Mouse (Mus musculus): ENCODE data around the gene Trf. TPM values are rescaled to one million over a fixed set of nuclear protein-coding genes. Genes with fewer than 3 reads are reported as not detected.

The Trf gene
- polyA plus RNA-seq, 1 experiment from 2014 or later: 30.0 TPM

DNA sequence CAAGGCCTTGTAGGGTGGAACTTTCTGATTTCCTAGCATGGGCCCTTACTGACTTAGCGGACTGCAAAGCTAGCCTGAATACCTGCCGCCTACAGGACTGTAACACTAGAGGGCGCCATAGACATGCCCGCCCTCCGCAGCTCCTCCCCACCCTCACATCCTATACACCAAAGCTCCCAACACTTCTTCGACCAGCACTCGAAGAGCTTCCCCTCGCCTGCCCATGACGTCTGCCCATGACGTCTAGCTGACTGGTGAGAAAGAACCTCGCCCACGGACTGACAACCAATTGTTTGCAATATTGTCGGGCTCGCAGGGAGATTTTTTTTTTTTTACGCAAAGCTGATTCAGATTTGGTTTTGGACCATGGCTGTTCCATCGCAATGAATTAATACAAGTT, 22.4 kb downstream of the Trf start:
- H3K9ac ChIP-seq (ENCODE audit: low read length): no peak overlapping the region
- WGBS: 10% methylated on average over 16 of the region's 16 CpGs
- peak overlapping the region; percentile 10; the same call in 1 of the 2 replicates for H3K4me3 ChIP-seq (ENCODE audit: low read depth, low read length)

DNA sequence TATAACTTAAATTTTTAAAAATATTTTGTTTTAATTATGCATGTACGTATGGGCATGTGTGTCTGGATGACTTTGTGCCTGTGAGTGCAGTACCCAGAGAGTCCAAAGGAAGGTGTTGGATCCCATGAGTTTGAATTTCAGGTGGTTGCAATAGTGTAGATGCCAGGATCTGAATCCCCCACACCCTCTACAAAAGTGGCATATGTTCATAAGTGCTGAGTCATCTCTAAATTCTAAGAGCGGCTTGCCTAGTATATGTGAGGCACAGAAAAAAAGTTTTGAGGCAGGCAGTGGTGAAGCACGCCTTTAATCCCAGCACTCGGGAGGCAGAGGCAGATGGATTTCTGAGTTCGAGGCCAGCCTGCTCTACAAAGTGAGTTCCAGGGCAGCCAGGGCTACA, 24.5 kb downstream of the Trf start:
- Histone ChIP-seq H3K27me3 (replicated peaks; ENCODE audit: control insufficient read depth, insufficient read depth, low read length) (no peaks in the 10 kb centered on the region), H3K9me3 (replicated peaks; ENCODE audit: control insufficient read depth, low read length) (no peaks in the 10 kb centered on the region), H3K4me2 (ENCODE audit: low read length) (no peak overlapping the region), H3K9ac (ENCODE audit: low read length) (no peak overlapping the region), H3K4me1 (ENCODE audit: control insufficient read depth, insufficient read depth, low read length) (peaks cover 3% of the 10 kb centered on the region; the same call in 1 of the 2 replicates), H3K36me3 (ENCODE audit: control insufficient read depth, insufficient read depth, low read length) (no peaks in the 10 kb centered on the region), H3K4me3 (ENCODE audit: low read depth, low read length) (no peak overlapping the region), H3K27ac (ENCODE audit: low read depth, low read length) (no peak overlapping the region)
- no peak for ATAC-seq
- 93% methylated on average over 5 of the region's 5 CpGs for WGBS
- no peak for DNase-seq (ENCODE audit: low spot score)

More for the DNA sequence above, 22.4 kb downstream of the Trf start:
- H3K27me3 ChIP-seq (replicated peaks; ENCODE audit: control insufficient read depth, insufficient read depth, low read length): no peaks in the 10 kb centered on the region
- ATAC-seq (peak; percentile 91), DNase-seq (ENCODE audit: low spot score) (peak; percentile 82)
- H3K27ac ChIP-seq (ENCODE audit: low read depth, low read length): no peak overlapping the region
- H3K4me1 ChIP-seq (ENCODE audit: control insufficient read depth, insufficient read depth, low read length): no peaks in the 10 kb centered on the region
- H3K4me2 ChIP-seq (ENCODE audit: low read length): peak overlapping the region; percentile 45
- H3K36me3 ChIP-seq (ENCODE audit: control insufficient read depth, insufficient read depth, low read length): no peaks in the 10 kb centered on the region
- no peaks in the 10 kb centered on the region for H3K9me3 ChIP-seq (replicated peaks; ENCODE audit: control insufficient read depth, low read length)

DNA sequence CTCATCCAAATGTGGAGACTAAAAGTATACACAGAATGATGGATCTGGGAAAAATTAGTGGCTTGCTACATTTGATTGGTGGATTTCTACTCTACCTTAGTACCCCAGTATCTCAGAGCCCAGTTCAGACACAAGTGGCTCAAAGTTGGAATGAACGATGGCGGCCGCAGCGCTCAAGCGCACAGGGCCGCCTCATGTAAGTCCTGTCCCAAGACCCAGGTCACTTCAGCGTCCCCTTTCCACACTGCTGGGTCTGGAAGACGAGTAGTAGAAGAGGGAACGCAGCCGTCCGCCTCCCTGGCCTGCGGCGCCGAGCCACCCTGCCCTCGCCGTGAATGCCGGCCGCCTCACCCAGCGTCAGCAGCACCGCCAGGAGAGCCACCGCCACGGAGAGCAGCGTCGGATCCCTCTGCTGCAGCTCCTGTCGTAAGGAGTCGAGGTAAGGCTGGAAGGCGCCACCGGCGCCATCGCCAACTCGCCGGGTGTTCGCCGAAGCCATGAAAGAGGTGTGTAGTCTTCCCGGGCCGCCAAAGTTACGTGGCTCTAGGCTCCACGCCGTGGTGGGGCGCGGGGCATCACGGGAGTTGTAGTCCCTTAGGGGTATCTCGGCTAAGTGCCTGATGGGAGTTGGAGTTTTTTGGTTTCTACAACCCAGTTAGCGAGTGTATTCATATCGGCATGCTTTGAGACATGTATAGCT, 28.5 kb downstream of the Trf start, which contains the start of gene Srprb:
Gene Srprb (minus strand): TSS at position 577 of the 700 bp plus-strand sequence.
- H3K4me1 ChIP-seq (ENCODE audit: control insufficient read depth, insufficient read depth, low read length): peaks cover 3% of the 10 kb centered on the region; the same call in 1 of the 2 replicates
- WGBS: 1% methylated on average over 45 of the region's 45 CpGs
- peak within 1 kb of the TSS; percentile 85 for H3K4me3 ChIP-seq (ENCODE audit: low read depth, low read length)
- H3K27ac ChIP-seq (ENCODE audit: low read depth, low read length): peak within 1 kb of the TSS; percentile 71; the same call in 1 of the 2 replicates
- peaks cover 20% of the 10 kb centered on the region for H3K36me3 ChIP-seq (ENCODE audit: control insufficient read depth, insufficient read depth, low read length)
- H3K9me3 ChIP-seq (replicated peaks; ENCODE audit: control insufficient read depth, low read length): no peaks in the 10 kb centered on the region
- ATAC-seq (peak; percentile 99), DNase-seq (ENCODE audit: low spot score) (peak; percentile 97)
- H3K27me3 ChIP-seq (replicated peaks; ENCODE audit: control insufficient read depth, insufficient read depth, low read length): no peaks in the 10 kb centered on the region
- H3K4me2 ChIP-seq (ENCODE audit: low read length): peak within 1 kb of the TSS; percentile 74
- peak within 1 kb of the TSS; percentile 85 for H3K9ac ChIP-seq (ENCODE audit: low read length)

DNA sequence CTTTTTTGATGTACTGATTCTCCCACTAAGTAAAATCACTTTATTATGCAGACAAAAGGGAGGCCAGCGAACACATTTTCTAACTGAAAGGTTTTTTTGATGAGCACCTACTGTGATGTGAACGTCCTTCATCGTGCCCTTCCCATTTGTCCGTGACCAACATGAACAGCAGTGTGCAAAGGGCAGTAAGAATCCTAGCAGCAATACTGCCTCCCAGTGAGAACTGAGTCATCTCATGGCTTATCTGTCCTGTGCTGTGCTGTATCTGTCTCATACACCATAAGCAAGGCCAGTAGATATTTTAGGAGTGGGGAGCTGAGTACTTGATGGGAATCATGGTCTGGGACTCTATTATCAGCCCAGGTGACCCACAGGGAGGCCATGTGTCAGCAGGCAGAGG, 41.8 kb downstream of the Trf start:
- H3K4me1 ChIP-seq (ENCODE audit: control insufficient read depth, insufficient read depth, low read length): no peaks in the 10 kb centered on the region
- ATAC-seq (no peak), DNase-seq (ENCODE audit: low spot score) (no peak)
- H3K27me3 ChIP-seq (replicated peaks; ENCODE audit: control insufficient read depth, insufficient read depth, low read length): no peaks in the 10 kb centered on the region
- no peak overlapping the region for H3K9ac ChIP-seq (ENCODE audit: low read length)
- 93% methylated on average over 4 of the region's 4 CpGs for WGBS
- H3K9me3 ChIP-seq (replicated peaks; ENCODE audit: control insufficient read depth, low read length): no peaks in the 10 kb centered on the region
- no peak overlapping the region for H3K27ac ChIP-seq (ENCODE audit: low read depth, low read length)
- H3K36me3 ChIP-seq (ENCODE audit: control insufficient read depth, insufficient read depth, low read length): peaks cover 56% of the 10 kb centered on the region
- no peak overlapping the region for H3K4me3 ChIP-seq (ENCODE audit: low read depth, low read length)
- no peak overlapping the region for H3K4me2 ChIP-seq (ENCODE audit: low read length)

DNA sequence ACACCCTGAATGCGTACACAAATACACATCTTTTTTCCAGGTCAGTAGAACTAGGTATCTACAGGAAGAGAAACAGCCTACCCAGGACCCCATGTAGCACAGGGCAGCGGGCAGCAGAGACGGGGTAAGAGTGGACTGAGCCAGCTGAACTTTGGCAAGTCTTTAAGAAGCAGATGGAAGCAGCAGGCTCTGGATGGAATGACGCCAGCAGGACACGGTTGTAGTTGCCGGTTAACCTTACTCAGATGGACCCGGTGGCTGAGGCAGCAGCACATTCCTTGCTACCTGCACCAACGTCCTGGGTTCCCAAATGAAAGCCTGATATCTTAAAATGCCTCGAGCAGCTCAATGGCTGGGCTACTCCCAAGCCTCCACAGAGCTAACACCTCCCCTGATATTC, 43.5 kb downstream of the Trf start:
- H3K4me3 ChIP-seq (ENCODE audit: low read depth, low read length): no peak overlapping the region
- no peak overlapping the region for H3K4me2 ChIP-seq (ENCODE audit: low read length)
- no peaks in the 10 kb centered on the region for H3K9me3 ChIP-seq (replicated peaks; ENCODE audit: control insufficient read depth, low read length)
- DNase-seq (ENCODE audit: low spot score): no peak
- H3K27ac ChIP-seq (ENCODE audit: low read depth, low read length): no peak overlapping the region
- no peak overlapping the region for H3K9ac ChIP-seq (ENCODE audit: low read length)
- H3K4me1 ChIP-seq (ENCODE audit: control insufficient read depth, insufficient read depth, low read length): no peaks in the 10 kb centered on the region
- no peaks in the 10 kb centered on the region for H3K27me3 ChIP-seq (replicated peaks; ENCODE audit: control insufficient read depth, insufficient read depth, low read length)
- ATAC-seq: no peak
- H3K36me3 ChIP-seq (ENCODE audit: control insufficient read depth, insufficient read depth, low read length): peaks cover 55% of the 10 kb centered on the region
- WGBS: 71% methylated on average over 9 of the region's 9 CpGs

DNA sequence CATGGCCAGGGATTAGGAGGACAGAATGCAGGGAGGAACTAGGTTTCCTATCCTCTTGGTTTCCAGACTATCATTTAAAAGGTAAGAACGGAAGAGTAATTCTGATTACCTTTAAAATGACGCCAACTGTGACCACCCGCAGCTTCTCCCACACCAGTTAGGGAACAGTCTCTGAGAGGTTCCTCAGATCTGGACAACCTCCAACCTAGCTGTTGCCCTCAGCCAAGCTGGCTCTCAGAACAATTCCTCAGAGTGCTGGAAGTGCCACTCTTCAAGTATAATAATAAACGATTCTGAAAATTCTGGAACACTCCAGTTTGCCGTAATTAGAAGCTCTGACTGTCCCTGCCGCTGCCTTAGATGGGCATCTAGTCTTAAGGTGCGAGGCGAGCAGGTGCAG, 44.3 kb downstream of the Trf start:
- no peak overlapping the region for H3K4me2 ChIP-seq (ENCODE audit: low read length)
- no peak for DNase-seq (ENCODE audit: low spot score)
- 90% methylated on average over 8 of the region's 8 CpGs for WGBS
- H3K9me3 ChIP-seq (replicated peaks; ENCODE audit: control insufficient read depth, low read length): no peaks in the 10 kb centered on the region
- H3K36me3 ChIP-seq (ENCODE audit: control insufficient read depth, insufficient read depth, low read length): peaks cover 49% of the 10 kb centered on the region
- no peak overlapping the region for H3K9ac ChIP-seq (ENCODE audit: low read length)
- ATAC-seq: no peak
- H3K4me3 ChIP-seq (ENCODE audit: low read depth, low read length): no peak overlapping the region
- no peaks in the 10 kb centered on the region for H3K4me1 ChIP-seq (ENCODE audit: control insufficient read depth, insufficient read depth, low read length)
- H3K27ac ChIP-seq (ENCODE audit: low read depth, low read length): no peak overlapping the region
- no peaks in the 10 kb centered on the region for H3K27me3 ChIP-seq (replicated peaks; ENCODE audit: control insufficient read depth, insufficient read depth, low read length)

DNA sequence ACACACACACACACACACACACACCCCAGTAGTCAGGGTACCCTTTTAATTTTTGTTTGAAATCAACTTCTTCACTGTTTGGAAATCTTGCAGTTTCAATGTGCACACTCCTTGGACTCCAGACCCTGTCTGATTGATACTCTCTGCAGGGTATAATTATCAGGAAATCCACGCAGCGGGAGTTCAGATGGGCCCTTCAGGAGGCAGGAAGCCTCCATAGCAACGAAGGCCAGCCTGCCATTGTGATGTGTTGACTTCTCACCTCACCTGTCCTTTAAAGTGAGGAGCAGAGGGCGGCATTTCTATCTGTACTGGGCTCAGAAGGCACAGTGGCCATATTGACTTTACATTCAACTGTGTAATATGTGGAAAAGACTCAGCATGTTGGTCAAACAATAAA, 45.4 kb downstream of the Trf start:
- Histone ChIP-seq H3K27me3 (replicated peaks; ENCODE audit: control insufficient read depth, insufficient read depth, low read length) (no peaks in the 10 kb centered on the region), H3K4me2 (ENCODE audit: low read length) (no peak overlapping the region), H3K27ac (ENCODE audit: low read depth, low read length) (no peak overlapping the region), H3K36me3 (ENCODE audit: control insufficient read depth, insufficient read depth, low read length) (peaks cover 38% of the 10 kb centered on the region), H3K9me3 (replicated peaks; ENCODE audit: control insufficient read depth, low read length) (no peaks in the 10 kb centered on the region), H3K4me1 (ENCODE audit: control insufficient read depth, insufficient read depth, low read length) (peaks cover 11% of the 10 kb centered on the region), H3K4me3 (ENCODE audit: low read depth, low read length) (no peak overlapping the region), H3K9ac (ENCODE audit: low read length) (no peak overlapping the region)
- DNase-seq (ENCODE audit: low spot score) (no peak), ATAC-seq (no peak)
- 71% methylated on average over 4 of the region's 4 CpGs for WGBS

DNA sequence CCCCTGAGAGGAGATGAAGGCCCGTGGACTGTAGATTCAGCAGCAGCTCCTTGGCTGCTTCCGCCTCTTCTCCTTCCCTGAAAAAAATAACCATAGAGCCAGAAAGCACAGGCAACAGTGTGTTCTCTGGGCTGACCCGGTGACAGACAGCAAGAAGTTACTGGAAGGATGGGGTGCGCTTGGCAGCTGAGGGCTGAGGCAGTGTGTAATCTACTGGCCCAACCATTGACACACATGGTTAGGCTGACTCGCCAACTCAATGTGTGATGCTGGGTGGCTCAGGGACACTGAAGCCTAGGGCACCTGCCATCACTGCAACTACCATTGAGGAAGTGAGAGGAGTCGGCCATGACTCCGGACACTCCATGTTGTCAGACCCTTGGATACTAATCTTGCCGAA, 48.4 kb downstream of the Trf start:
- peaks cover 11% of the 10 kb centered on the region for H3K4me1 ChIP-seq (ENCODE audit: control insufficient read depth, insufficient read depth, low read length)
- H3K27me3 ChIP-seq (replicated peaks; ENCODE audit: control insufficient read depth, insufficient read depth, low read length): no peaks in the 10 kb centered on the region
- DNase-seq (ENCODE audit: low spot score) (no peak), ATAC-seq (no peak)
- peaks cover 26% of the 10 kb centered on the region for H3K36me3 ChIP-seq (ENCODE audit: control insufficient read depth, insufficient read depth, low read length)
- no peak overlapping the region for H3K9ac ChIP-seq (ENCODE audit: low read length)
- no peak overlapping the region for H3K27ac ChIP-seq (ENCODE audit: low read depth, low read length)
- H3K9me3 ChIP-seq (replicated peaks; ENCODE audit: control insufficient read depth, low read length): no peaks in the 10 kb centered on the region
- 88% methylated on average over 8 of the region's 8 CpGs for WGBS
- H3K4me3 ChIP-seq (ENCODE audit: low read depth, low read length): no peak overlapping the region
- H3K4me2 ChIP-seq (ENCODE audit: low read length): no peak overlapping the region

DNA sequence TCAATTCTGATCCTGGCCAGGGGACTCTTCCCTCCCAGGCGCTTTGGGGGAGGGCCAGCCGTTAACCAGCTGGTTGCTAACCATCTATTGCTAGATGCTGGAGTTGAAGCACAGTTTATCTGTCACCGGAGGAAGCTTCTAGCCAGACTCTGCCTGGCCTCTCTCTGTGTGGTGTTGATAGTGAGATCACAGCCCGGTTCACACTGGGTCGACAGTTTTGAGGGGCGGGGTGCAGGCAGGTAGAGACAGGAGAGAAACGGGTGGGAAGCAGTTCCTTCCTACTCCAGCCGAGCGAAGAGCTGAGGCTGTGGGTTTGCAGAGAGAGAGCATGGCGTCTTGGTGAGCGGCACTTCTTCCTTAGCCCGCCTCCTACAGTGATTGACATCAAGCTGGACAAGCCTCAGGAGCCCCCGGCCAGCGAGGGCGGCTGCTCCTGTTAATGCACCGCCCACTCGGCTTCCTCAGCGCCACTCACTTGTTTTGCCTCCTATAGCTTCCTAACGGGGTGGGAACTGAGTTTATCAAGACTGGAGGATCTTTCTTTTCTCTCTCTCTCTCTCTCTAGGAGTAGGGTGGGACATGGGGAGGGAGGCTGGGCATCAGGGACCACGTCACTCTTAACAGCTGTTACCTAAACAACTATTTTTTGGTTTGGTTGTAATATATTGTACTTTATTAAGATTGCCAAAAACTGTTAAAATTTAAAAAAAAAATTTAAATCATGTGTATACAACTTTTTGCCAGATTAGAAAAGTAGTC, 49.3 kb downstream of the Trf start:
- Histone ChIP-seq H3K4me1 (ENCODE audit: control insufficient read depth, insufficient read depth, low read length) (peaks cover 11% of the 10 kb centered on the region), H3K36me3 (ENCODE audit: control insufficient read depth, insufficient read depth, low read length) (peaks cover 24% of the 10 kb centered on the region), H3K9me3 (replicated peaks; ENCODE audit: control insufficient read depth, low read length) (no peaks in the 10 kb centered on the region), H3K4me3 (ENCODE audit: low read depth, low read length) (peak overlapping the region; percentile 26), H3K9ac (ENCODE audit: low read length) (peak overlapping the region; percentile 64), H3K4me2 (ENCODE audit: low read length) (peak overlapping the region; percentile 56), H3K27ac (ENCODE audit: low read depth, low read length) (peak overlapping the region; percentile 33; the same call in 1 of the 2 replicates), H3K27me3 (replicated peaks; ENCODE audit: control insufficient read depth, insufficient read depth, low read length) (no peaks in the 10 kb centered on the region)
- 6% methylated on average over 20 of the region's 20 CpGs for WGBS
- peak; percentile 89 for DNase-seq (ENCODE audit: low spot score)
- peak; percentile 87 for ATAC-seq

All from forebrain, embryonic 14.5 days (tissue).